Mouse (Mus musculus) heart, adult 11 months (tissue): ENCODE results near the gene Kxd1.

Experiments
- DNase-seq: peaks from one replicate; pipeline ENCODE4 v3.0.0; 2022

Kxd1 gene

DNA sequence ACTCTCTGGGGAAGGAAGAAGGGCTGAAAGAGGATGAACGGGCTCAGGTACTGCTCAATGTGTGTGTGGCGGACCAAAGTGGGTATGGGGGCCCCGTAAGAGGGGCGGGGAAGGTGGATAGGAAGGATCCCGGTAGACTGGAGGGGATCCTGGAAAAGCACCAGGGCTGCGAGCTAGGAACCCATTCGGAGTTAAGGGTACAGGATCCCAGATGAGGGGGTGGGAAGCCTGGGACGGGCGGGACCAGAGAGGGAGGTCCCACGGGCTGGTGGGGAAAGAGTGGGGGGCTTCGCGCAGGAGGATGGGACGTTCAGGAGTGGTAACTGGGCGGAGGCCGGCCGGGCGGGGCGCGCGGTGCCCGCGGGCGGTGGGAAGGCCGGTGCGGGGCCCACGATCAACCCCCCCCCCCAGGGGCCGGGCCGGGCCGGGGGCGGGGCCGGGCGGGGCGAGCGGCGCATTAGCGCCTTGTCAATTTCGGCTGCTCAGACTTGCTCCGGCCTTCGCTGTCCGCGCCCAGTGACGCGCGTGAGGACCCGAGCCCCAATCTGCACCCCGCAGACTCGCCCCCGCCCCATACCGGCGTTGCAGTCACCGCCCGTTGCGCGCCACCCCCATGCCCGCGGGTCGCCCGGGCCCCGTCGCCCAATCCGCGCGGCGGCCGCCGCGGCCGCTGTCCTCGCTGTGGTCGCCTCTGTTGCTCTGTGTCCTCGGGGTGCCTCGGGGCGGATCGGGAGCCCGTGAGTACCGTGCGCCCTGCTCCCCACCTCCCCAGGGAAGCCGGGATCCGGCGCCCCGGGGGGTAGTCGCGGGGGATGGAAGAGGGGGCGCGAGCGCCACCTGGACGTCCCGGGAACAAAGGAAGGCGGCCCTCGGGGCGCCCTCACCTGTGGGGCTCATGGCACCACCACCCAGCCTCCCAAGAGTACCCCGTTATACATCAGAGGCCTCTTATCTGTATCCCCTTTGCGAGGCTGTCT, 34.8 kb downstream of the Kxd1 start, which contains the start of gene Crlf1:
TSS of gene Crlf1 (plus strand) at position 495 of the 977 bp plus-strand sequence.
- no peak for DNase-seq

DNA sequence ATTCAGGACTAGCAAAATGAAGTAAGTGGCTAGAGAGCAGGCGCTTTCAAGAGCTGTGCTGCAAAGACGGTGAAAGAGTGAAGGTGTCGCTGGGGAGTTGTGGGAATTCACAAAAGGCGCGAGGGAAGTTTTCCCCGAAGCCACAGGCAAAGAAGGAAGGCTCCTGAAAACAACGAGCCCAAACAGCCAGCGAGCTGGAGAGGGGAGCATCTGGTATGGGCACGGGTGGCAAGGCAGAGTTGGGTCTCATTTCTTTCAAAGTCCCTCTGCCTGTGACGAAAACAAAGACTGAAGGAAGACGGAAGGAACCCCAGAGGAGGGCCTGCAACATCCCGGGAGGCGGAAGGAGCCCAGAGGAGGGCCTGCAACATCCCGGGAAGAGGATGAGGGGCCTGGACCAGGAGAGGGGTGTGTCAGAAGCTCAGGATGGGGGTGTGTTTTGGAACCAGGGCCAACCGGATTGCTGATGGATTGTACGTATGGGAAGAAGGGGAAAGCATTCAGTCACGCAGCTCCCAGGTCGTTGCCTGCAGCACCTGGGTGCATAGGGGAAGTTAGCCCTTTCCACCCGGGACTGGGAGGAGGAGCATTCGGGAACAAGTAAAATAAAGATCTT, 36.8 kb downstream of the Kxd1 start:
- DNase-seq, result no peak

DNA sequence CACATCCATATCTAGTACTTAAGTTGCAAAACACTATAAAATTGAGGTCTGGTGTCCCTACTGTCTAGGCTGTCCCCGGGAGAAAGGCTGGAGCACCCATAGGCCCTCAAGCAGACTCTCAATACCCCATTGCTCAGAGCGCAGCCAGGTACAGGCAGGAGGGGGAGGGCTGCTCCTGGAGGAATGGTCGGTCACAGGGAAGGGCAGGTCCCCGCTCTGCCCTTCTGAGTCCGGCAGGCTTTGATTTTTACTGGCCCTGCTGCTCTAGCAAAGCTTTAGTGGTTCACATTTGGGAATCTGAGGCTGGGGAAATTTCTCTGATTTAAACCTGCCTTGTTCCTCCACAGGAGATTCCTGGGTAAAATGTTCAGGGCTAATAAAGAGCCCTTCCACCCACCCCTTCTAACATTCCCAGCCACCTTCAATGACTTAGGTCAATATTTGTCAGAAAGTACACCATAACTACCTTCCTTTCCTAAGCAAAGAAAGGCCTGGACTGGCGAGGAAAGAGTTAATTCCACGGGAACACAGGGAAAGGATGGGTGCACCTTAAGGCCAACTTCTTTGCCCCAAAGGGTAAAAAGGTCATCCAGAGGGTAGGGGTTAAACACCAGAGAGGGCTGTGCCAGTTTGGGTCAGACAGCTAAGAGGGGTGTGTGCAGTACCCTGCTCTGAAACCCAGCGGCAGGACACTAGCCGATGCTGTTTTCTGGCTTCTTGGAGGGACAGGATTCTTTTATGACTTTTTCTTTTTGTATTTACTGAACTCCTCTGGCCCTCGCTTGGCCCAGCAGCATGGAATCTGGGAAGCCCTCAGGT, 37.5 kb downstream of the Kxd1 start:
- DNase-seq, result no peak

DNA sequence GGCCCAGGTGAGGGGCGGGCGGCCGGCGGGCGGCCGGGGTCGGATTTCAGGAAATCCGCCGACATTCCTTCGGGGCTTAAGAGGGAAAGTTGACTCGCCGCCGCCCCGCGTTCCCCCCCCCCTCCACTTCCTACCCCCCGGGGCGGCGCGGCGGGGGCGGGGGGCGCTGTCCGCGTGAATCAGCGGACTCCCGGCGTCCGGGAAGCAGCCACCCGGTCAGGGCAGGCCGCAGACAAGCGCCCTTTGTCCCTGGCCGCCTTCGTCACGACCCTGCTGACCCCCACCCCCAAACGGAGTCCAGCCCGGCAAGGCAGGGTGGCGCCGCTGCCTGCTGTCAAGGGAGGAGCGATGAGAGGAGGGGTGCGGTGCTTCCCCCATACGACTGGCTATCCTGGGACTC, 38.2 kb downstream of the Kxd1 start:
- DNase-seq, result peak; percentile 94

DNA sequence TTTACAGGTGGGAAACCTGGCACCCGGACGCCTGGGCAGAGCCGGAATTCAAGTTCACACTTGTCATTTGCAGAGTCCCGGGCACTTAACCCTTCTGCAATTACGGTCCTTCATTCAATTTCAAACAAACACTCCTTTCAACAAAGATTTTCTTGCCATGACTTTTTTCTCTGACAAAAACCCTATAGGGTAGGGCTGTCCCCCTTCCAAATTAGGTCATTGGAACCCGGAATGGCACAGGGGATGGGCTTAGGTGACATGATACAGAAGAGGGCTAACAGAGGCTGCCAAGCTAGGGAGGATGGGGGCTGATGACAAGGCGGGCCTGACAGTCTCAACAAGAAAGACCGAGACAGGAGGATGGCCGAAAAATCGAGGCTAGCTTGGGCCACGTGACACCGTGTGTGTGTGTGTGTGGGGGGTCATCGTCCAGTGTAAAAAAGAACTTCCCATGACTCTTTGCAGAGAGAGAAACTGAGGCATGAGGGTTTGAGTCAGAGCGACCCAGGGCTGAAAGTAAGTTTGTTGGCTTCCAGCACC, 38.8 kb downstream of the Kxd1 start:
- no peak for DNase-seq

DNA sequence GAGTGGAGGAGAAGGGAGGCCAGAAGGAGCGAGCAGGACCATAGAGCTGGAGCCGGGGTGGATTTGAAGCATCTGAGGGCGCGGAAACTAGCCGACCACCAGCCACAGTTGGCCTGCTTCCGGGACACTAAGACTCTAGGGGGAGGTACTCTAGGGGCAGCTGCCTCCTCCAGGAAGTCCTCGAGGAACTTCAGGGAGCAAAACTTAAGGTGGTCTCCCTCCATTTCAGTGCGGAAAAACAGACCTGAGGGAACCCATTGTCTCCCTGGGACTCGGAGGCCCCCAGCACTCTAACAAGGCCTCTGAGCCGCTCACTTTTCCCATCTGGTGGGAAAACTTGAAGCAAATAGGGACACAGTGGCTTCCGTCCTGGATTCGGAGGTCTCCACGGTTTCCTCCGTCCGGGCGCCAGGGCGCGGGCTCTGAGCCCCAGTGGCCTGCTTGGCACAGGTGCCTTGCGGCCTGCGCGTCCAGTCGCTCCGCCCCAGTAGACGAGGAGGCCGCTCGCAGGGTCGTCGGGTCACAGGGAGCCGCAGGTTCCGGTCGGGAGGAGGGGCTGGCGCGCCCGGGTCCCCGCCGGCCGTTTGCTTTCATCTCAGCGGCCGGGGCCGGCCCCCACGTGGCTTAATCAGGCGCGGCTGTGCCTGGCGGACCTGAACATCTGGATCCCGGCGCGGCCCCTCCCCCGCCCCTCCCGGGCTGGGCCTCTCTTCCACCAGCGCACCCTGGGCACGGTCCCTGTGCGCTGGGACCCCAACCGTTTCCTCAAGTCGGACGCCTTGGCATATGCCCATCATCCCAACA, 39.6 kb downstream of the Kxd1 start:
- DNase-seq, result no peak

DNA sequence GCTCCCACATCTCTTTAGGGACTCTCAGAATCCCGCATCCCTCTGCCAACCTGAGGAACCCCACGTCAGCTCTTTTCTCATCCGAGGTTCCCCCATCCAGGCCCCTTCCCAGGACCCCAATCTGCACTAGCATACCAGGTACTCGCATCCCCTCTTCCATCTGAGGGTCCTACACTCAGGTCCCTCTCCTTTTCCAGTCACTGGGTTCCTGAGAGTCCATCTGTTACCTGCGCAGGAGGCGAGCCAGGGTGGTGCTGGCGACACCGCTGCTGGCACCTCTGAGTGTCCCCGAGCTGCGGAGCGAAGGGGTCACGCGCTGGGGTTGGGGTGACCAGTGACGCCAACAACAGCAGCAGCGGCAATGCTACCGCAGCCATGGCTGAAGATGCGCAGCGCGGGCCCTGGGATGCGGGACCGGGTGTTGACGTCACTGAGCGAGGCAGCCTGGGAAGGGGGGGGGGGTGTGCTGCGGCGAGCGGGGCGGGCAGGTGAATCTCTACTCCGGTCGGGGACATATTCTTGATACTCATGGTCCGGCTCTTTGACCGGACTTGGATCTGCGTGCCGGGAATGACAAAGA, 40.7 kb downstream of the Kxd1 start, which contains the start of gene Tmem59l:
TSS of gene Tmem59l (minus strand) at position 418 of the 580 bp plus-strand sequence.
- no peak for DNase-seq

DNA sequence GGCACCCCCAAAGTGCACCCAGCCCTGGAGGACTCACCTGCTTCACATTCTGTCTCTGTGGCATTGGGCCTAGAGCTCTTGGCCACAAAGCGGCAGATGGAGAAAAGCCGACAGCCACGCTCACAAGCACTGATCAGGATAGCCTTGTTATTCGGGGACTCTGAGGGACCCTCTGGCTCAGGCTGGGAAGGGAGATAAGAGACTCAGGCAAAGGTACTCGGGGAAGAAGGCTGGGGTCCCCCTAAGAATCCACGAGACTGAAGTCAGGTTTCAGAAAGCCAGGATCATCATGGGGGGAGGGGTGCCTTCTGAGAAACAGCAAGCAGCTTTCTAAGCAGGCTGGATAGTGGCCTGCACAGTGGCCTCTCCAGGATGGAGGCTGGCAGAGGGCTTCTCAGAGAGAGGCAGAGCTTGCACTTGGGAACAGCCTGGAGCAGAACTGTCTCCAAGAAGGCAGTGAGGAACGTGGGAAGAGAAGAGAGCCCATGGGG, 41.5 kb downstream of the Kxd1 start:
- no peak for DNase-seq

DNA sequence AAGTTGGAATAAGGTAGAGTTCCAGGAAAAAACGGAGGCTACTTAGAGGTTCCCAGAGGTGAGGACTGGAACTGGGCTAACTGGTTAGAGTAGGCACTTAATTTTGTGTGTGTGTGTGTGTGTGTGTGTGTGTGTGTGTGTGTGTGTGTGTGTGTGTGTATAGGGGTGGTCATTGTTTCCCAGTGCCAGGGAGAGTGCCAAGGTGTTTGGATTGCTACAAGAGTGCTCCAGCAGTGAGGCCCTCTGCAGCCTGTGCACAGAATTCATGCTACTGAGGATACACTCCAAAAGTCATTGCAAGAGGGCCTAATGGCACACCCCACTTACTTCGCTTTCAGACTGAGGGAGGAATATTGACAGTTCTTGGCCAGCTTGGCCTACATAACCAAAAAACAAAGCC, 44.8 kb downstream of the Kxd1 start:
- DNase-seq, result no peak

DNA sequence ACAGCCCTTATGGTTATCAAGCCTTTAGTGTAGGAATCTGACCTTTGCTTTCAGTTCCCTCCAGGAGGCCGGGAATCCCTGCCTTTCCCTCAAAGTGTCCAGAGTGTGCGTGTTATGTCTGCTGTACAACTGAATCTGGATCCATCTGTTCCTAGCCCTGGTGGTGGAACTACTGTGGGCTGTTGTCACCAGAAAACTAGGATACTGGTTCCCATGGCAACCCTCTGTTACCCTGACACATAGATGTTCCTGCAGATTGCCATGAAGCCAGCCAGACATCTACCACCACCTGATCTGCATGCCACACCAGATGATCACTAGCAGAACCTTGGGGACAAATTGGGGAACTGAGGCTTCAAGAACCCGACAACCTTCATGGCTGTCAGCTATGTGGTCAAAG, 45.8 kb downstream of the Kxd1 start:
- DNase-seq, result no peak

DNA sequence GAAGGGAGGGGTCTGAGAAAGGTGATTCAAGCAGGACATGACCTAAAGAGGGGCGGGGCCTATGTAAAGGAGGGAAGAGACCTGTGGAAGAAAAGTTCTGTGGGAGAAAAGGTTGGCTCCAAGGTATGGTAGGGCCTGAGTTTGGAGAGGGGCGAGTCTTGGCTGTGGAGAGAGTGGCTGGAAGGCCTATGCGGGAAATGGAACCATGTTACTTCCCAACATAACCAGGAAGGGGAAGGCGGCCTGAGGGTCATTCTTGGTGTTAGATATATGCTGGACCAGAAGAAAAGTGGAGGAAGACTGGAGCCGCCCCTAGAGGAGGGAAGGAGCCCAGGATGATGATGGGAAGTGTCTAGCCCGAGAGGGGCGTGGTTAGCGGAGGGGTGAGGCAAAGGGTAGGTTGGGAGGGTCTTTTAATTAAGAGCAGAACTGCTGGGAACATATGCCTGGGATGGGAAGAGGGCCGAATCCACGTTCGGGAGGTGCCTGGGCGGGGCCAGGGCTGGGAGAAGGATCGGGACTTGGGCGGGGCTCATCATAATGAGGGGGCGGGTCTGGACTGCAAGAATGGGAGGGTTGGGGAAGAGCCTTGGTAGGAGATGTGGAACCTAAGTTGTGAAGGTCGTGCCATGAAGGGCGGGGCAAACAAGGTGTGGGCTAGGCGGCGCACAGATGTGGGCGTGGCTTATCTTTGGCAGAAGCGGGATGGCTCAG, 50.3 kb downstream of the Kxd1 start:
- peak; percentile 93 for DNase-seq

DNA sequence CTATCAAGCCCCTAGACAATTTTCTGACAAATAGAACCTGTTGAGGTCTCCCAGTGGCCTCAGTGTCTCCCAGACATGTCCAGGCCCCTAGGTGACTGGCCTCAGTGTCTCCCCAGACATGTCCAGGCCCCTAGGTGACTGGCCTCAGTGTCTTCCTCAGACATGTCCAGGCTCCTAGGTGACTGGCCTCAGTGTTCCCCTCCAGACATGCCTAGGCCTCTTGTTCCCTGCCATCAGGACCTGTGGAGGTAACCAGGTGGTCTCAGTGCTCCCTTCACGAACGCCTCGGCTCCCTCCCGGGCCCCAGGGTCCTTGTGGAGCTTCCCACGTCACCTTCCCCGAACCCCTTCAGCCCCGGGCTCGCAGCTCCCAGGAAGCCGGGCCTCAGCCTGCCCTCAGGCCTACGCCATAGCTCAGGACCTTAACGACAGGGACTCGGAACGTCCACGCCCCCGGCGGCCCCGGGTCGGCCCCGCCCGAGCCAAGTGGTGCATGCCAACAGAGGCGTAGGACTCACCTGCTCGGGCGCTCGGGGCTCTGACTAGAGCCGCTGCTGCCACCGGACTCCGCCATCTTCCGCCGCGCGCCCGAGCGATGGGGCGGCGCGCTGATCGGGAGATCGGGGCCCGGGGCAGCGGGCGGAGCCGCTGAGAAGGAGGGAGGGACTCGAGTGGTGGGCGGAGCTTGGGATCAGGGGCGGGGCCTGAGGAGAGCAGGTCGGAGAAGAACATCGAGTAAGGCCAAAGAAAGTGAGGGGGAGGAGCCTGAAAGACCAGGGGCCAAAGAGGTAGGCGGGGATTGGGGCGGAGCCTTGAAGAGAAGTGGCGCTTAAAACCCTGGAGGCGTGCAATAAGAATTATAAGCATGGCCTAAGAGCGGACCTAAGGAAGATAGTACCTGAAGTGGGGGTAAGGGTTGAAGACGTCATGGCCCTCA, 51.2 kb downstream of the Kxd1 start, which contains the start of gene Klhl26:
TSS of gene Klhl26 (minus strand) at position 636 of the 936 bp plus-strand sequence.
- peak; percentile 99 for DNase-seq

DNA sequence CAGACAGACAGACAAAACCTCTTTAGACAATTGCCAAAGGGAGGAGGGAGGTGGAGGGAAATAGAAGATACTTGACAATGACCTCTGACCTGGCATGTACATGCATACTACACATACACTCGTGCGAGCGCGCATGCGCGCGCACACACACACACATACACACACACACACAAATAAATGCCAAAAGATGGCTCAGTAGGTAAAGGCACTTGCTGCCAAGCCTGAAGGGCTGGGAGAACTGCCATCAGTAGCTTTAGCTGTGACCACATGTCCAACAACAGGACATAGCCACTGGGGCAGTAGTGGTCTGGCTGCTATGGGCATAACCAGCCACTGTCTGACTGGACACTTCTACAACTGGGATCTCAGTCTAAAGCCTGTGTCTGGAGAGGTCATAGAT, 55.9 kb downstream of the Kxd1 start:
- DNase-seq, result no peak

DNA sequence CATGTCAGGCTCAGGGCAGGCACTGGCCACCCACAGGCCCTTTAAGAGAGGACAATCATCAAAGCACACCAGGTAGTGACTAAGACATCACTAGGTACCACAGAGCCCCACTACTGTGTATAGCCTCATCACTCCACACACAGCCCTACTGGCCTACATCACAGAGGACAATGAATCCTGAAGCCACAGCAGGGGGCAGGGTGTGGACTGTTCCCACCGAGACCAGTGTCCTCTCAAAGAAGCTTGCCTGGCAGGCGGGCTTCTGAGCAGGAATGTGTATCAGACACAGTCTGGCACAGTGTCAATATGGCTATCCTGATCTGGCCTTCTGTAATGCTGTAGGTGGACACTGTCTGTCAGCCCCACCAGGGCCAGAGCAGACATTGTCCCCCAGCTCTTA, 57.8 kb downstream of the Kxd1 start:
- no peak for DNase-seq

DNA sequence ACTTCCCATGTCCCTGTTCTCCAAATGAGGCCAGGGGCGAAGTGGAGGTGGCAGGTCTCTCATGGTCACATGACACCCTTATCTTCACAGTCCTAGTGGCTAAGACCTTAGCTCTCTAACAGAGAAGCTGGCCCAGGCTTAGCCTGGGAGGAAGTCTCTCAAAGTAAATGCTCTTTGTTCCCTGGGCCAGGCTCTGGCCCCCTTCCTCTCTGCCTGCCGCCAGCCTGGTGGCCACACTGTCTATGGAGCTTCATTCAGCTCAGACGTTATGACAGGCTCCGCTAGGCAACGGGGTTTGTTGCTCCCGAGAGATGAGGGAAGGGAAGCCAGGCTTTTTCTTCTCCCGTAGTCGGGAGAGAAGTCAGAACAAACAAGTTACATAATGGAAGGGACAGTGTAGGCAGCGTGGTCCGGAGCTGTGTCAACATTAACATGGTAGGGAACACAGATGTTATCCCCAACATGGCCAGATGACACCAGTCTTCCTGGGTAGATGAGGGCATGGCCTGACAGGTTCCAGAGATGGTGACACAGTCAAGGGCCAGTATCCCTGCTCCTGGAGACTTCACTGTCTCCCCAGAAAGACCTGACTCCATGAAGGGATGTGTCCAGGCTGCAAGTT, 58.4 kb downstream of the Kxd1 start:
- DNase-seq, result peak; percentile 96

DNA sequence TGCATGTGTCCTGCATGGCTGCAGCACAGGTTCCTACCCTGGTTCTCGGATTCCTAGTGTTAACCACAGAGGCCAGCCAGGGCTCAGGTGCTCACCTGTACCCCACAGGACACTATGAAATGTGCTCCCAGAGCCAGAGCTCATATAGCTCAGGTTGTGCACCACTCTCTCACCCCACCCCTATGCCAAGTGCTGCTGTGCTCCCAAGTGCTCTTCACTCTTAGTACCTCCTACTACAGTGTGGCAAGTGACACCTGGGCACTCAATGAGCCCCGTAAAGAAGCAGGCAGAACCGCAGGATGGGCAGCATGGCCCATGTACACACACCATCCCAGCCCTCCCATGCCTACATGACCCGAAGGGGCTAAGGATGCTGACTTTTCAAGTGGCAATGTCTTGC, 59.0 kb downstream of the Kxd1 start:
- no peak for DNase-seq

DNA sequence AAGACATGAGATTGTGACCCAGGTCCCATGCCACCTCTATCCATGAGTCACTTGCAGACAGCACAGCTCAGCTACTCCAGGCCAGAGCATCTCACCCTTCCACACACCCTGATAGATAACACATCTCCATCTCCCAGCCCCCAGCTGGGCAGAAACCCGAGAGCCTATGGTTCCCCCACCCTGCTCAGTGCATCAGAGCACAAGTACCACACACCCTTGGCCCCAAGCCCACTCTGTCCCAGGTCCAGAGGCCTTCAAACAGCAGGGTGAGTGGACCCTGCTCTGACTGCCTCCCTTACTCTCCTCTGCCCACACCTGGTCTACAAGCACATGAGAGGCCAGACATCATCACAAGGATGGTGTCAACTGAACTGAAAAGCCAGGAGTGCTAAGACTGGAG, 59.8 kb downstream of the Kxd1 start:
- DNase-seq, result peak; percentile 92

DNA sequence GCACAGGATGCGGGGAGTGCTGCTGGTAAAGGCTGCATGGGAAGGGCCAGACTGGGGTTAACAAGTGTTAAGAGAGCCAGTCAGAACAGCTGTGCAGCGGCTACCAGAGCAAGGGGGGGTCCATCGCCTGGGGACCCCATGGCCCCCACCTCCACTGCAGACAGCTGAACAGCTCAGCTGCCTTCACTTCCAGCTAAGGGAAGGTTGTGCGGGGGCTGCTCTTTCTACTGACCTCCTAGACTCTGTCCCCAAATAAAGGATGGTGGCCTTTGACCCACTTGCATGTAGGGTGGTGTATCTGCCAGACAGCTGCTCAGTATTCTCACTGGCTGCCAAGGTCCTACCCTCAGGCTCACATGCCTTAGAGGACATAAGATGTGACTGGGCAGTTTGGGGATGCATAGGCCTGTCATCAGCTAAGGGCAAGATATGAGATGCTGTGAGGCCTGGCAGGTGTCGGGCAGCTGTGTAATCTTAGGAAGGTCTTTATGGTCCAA, 60.5 kb downstream of the Kxd1 start:
- DNase-seq, result peak; percentile 98

DNA sequence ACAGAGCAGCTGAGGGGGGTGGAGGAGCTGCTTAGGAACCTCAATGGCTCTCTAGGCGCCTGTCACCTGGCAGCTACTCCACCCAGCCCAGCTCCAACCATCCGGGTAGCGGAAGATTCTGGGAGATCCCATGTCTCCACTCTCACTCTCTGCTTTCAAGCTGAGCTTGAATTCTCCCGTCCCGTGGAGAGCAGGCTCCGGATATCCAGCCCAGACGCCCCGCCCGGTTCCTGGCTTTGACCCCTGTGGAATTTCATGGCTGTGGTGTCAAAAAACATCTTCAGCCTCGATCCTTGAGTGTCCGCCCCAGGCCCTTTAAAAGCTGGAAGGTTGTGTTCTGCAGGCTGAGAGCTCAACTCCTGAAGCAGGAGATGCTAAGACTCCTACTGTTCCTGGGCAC, 61.0 kb downstream of the Kxd1 start:
- peak; percentile 97 for DNase-seq
